Mouse (Mus musculus) forebrain, embryonic 11.5 days (tissue): ENCODE measurements around the gene Dusp14. TPM values are rescaled to one million over a fixed set of nuclear protein-coding genes. Genes with fewer than 3 reads are reported as not detected.

Experiments
- ATAC-seq: fragments of 200-750 bp; cut with Nextera tagmentation; replicated peaks from 2 replicates; pipeline ENCODE4 v1.8.0; 2017; ENCODE audit warnings: moderate TSS enrichment; ENCODE audit not compliant: low FRiP score
- DNase-seq: peaks from one replicate; pipeline ENCODE4 v3.0.0-alpha.2; 2017; ENCODE audit warnings: low spot score
- H3K27ac ChIP-seq: fragments of 300-500 bp; sonication (generic); 2 replicates; pipeline ENCODE4 v1.5.1; 2014; ENCODE audit warnings: low read depth, low read length
- H3K27me3 ChIP-seq: fragments of 300-500 bp; sonication (generic); 2 replicates; pipeline ENCODE4 v1.6.1; 2014; ENCODE audit warnings: mild to moderate bottlenecking, low read length, mixed read lengths; ENCODE audit not compliant: control insufficient read depth, insufficient read depth
- H3K36me3 ChIP-seq: fragments of 300-500 bp; sonication (generic); 2 replicates; pipeline ENCODE4 v1.6.1; 2014; ENCODE audit warnings: mild to moderate bottlenecking, low read length, moderate library complexity, mixed read lengths; ENCODE audit not compliant: control insufficient read depth, insufficient read depth
- H3K4me1 ChIP-seq: fragments of 300-500 bp; sonication (generic); replicated peaks from 2 replicates; pipeline ENCODE4 v1.6.1; 2014; ENCODE audit warnings: low read length, mixed read lengths; ENCODE audit not compliant: control insufficient read depth, insufficient read depth
- H3K4me2 ChIP-seq: fragments of 300-500 bp; sonication (generic); 2 replicates; pipeline ENCODE4 v1.6.1; 2014; ENCODE audit warnings: low read depth, mild to moderate bottlenecking, low read length, moderate library complexity, mixed read lengths; ENCODE audit not compliant: severe bottlenecking
- H3K4me3 ChIP-seq: fragments of 300-500 bp; sonication (generic); 2 replicates; pipeline ENCODE4 v1.5.1; 2014; ENCODE audit warnings: low read depth, low read length
- H3K9ac ChIP-seq: fragments of 300-500 bp; sonication (generic); 2 replicates; pipeline ENCODE4 v1.6.1; 2014; ENCODE audit warnings: low read length
- H3K9me3 ChIP-seq: fragments of 300-500 bp; sonication (generic); 2 replicates; pipeline ENCODE4 v1.6.1; 2016; ENCODE audit warnings: low read length, mixed read lengths; ENCODE audit not compliant: control insufficient read depth
- WGBS: fragments of 180-500 bp; shearing (Covaris S2); extraction: QIAGEN DNeasy Blood & Tissue Kit; methylation state at CpG from one replicate; pipeline ENCODE4 v1.1.7; 2014; 5-methylcytosine and 5-hydroxymethylcytosine counted together
- polyA plus RNA-seq: library from polyadenylated mRNA; unstranded; fragments of >200 nt; fragmentation: Nextera tagmentation; extraction: Ambion mirVana; gene quantifications from 2 replicates; pipeline ENCODE4 v1.2.1, GENCODE M21; 2014

Dusp14 gene
- polyA plus RNA-seq, result 12.8 and 17.8 TPM in 2 replicates

DNA sequence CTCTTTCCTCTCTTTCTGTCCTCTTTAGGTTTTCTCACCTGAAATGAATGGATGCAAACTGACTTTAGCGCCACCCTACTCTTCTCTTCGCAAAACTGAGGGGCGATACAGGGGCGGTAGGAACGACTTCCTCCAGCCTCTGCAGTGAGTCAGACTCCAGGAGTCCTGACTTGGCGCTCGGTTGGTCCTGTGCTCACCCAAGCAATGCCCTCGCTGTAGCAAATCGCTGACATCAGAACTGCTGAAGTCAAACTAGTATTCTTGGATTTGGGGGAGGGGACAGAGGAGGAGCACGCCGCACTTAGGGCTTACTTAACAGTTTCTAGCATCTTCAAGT lies at the start of gene Dusp14:
Gene Dusp14, minus strand, starts transcription at position 228 of the 337 bp plus-strand sequence.
- Histone ChIP-seq H3K4me1 (peaks cover 10% of the 10 kb centered on the region), H3K27me3 (peaks cover 12% of the 10 kb centered on the region), H3K9me3 (no peaks in the 10 kb centered on the region), H3K27ac (no peak within 1 kb of the TSS), H3K4me3 (peak within 1 kb of the TSS; percentile 66), H3K4me2 (peak within 1 kb of the TSS; percentile 84), H3K36me3 (no peaks in the 10 kb centered on the region), H3K9ac (peak within 1 kb of the TSS; percentile 83)
- 17% methylated on average over 11 of the region's 11 CpGs for WGBS
- ATAC-seq (no peak), DNase-seq (no peak)

DNA sequence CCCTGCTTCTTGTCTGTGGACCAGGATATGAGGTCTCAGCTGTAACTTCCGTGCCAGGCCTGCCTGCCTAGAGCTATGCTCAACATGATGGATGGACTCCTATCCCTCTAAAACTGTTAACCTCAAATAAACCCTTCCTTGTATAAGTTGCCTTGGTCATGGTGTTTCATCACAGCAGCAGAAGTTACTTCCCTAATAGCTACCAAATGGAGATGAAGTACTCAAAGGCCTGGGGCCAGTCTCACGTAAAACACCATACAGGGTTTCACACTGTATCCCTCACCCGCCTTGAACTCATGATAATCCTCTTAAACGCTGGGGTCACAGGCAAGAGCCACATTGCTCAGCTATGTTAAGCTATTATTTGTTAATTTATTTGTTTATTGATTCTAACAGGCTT lies 48.4 kb upstream of the Dusp14 start:
- H3K4me3 ChIP-seq, result no peak overlapping the region
- WGBS, result 91% methylated on average over 4 of the region's 4 CpGs
- no peaks in the 10 kb centered on the region for H3K9me3 ChIP-seq
- no peak overlapping the region for H3K4me2 ChIP-seq
- no peak overlapping the region for H3K9ac ChIP-seq
- H3K36me3 ChIP-seq, result peaks cover 8% of the 10 kb centered on the region; the same call in 1 of the 2 replicates
- H3K4me1 ChIP-seq, result no peaks in the 10 kb centered on the region
- ATAC-seq, result no peak
- H3K27me3 ChIP-seq, result no peaks in the 10 kb centered on the region
- no peak overlapping the region for H3K27ac ChIP-seq
- DNase-seq, result no peak

DNA sequence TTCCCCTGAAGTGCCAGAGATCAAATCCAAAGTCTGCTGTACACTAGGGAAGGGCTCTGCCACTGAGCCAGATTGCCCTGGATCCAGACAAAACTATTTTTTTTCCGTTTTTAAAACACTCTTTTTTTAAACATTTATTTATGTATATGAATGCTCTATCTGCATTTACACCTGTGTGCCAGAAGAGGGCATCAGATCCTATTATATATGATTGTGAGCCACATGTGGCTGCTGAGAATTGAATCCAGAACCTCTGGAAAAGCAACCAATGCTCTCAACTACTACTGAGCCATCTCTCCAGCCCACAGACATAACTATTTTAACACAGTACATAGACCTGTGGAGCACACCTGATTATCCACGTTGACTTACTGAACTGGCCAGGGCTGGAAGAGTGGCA lies 47.2 kb upstream of the Dusp14 start:
- WGBS, result 65% methylated on average over 2 of the region's 2 CpGs
- no peak overlapping the region for H3K9ac ChIP-seq
- H3K4me1 ChIP-seq, result no peaks in the 10 kb centered on the region
- no peak for DNase-seq
- no peak overlapping the region for H3K4me3 ChIP-seq
- no peak for ATAC-seq
- H3K36me3 ChIP-seq, result peaks cover 8% of the 10 kb centered on the region; the same call in 1 of the 2 replicates
- H3K4me2 ChIP-seq, result no peak overlapping the region
- no peaks in the 10 kb centered on the region for H3K27me3 ChIP-seq
- no peaks in the 10 kb centered on the region for H3K9me3 ChIP-seq
- no peak overlapping the region for H3K27ac ChIP-seq

DNA sequence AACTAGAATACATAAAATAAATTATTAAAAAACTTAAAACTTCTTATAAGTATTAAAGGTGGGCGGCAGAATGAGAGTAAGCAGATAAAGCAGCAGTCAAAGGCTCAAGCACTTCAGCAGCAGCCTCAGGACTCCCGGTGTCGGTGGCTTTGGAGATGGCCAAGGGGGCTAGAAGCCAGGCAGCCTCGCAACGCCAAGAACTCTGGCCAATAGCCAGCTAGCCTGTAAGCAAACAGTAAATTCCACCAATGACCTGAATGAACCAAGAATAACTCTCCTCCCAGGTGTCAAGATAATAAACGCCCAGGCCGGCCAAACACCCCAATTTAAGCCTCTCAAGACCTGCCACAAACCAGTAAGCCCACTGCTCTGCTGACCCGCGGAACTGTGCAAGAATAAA lies 46.6 kb upstream of the Dusp14 start:
- 94% methylated on average over 9 of the region's 9 CpGs for WGBS
- H3K9ac ChIP-seq, result no peak overlapping the region
- no peak overlapping the region for H3K4me2 ChIP-seq
- ATAC-seq (no peak), DNase-seq (no peak)
- H3K4me1 ChIP-seq, result no peaks in the 10 kb centered on the region
- peaks cover 7% of the 10 kb centered on the region; the same call in 1 of the 2 replicates for H3K36me3 ChIP-seq
- H3K27ac ChIP-seq, result no peak overlapping the region
- no peaks in the 10 kb centered on the region for H3K9me3 ChIP-seq
- no peaks in the 10 kb centered on the region for H3K27me3 ChIP-seq
- H3K4me3 ChIP-seq, result no peak overlapping the region

DNA sequence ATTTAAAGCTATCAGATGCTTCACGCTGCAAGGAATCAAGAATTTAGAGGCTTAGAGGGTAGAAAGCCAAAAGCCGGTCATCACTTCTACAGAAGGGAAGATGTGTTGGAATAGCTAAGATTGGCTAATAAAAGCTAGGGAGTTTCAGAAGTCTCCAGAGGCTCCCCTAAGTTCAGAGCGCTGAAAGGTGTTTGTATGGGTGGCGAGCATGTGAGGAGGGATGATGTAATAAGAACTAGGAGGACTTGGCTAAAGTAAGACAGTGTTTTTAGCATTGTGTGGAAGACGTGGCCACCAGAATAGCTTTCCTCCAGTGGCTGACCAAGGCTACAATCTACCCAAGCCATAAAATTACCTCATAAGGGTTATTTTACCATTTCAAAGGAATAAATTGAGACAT lies 44.6 kb upstream of the Dusp14 start:
- Histone ChIP-seq H3K27me3 (no peaks in the 10 kb centered on the region), H3K9me3 (no peaks in the 10 kb centered on the region), H3K4me3 (no peak overlapping the region), H3K36me3 (peaks cover 7% of the 10 kb centered on the region; the same call in 1 of the 2 replicates), H3K9ac (no peak overlapping the region), H3K4me2 (no peak overlapping the region), H3K4me1 (no peaks in the 10 kb centered on the region), H3K27ac (no peak overlapping the region)
- 93% methylated on average over 5 of the region's 5 CpGs for WGBS
- DNase-seq, result no peak
- ATAC-seq, result no peak

DNA sequence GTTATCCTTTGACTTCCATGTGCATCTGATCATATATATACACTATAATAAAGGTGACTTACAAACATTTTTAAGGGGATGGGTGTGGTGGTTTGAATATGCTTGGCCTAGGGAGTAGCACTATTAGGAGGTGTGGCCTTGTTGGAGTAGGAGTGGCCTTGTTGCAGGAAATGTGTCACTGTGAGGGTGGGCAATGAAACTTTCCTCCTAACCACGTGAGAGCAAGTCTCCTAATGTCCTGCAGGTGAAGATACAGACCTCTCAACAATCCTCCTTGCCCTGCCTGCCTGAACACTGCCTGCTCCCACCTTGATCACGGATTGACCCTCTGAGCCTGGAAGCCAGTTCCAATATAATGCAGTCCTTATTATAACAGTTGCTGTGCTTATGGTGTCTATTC lies 38.1 kb upstream of the Dusp14 start:
- no peak overlapping the region for H3K9ac ChIP-seq
- WGBS, result 77% methylated on average over 2 of the region's 2 CpGs
- no peak overlapping the region for H3K4me2 ChIP-seq
- no peak overlapping the region for H3K27ac ChIP-seq
- peaks cover 7% of the 10 kb centered on the region; the same call in 1 of the 2 replicates for H3K36me3 ChIP-seq
- no peak for DNase-seq
- no peaks in the 10 kb centered on the region for H3K4me1 ChIP-seq
- no peak overlapping the region for H3K4me3 ChIP-seq
- no peaks in the 10 kb centered on the region for H3K9me3 ChIP-seq
- no peak for ATAC-seq
- no peaks in the 10 kb centered on the region for H3K27me3 ChIP-seq

DNA sequence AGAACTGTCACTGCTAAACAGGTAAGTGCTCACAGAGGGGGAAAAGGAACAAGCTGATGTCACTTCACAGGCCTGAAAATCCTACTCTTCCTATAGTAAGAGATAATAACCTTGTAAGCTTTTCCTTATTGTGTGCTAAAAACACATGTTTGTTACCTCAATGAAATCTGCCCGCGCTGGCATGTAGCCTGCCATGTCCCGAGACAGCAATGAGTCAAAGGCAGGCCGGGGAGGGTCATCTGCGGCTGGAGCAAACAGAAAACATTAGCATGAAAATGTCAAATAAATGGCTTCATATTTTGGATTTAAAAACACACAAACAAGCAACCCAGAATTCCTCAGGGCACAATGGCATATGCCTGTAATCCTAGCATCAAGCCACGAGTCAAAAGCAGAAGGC lies 35.0 kb upstream of the Dusp14 start:
- Histone ChIP-seq H3K9me3 (no peaks in the 10 kb centered on the region), H3K4me1 (no peaks in the 10 kb centered on the region), H3K27ac (no peak overlapping the region), H3K9ac (no peak overlapping the region), H3K36me3 (peaks cover 2% of the 10 kb centered on the region; the same call in 1 of the 2 replicates), H3K4me3 (no peak overlapping the region), H3K27me3 (no peaks in the 10 kb centered on the region), H3K4me2 (no peak overlapping the region)
- ATAC-seq (no peak), DNase-seq (no peak)
- 94% methylated on average over 6 of the region's 6 CpGs for WGBS

DNA sequence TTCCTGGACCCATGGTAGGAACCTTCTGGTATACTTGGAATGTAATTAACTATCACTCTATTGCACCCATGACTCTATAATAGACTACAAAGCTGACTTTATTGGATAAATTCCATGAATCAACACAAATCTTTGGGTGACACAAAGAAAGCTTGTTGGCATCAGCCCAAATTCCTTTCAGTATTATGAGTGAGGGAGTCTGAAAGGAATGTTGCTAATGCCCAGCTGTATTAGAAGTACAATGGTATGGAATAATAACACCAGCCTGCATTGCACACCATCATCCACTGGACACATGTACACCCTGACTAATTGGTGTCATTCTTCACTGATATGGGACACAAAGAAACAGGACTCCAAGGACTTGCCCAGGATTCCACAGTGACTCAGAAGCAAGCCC lies 32.1 kb upstream of the Dusp14 start:
- H3K9me3 ChIP-seq, result no peaks in the 10 kb centered on the region
- no peak overlapping the region for H3K9ac ChIP-seq
- H3K4me3 ChIP-seq, result no peak overlapping the region
- H3K4me2 ChIP-seq, result no peak overlapping the region
- no peak overlapping the region for H3K27ac ChIP-seq
- DNase-seq (no peak), ATAC-seq (no peak)
- no peaks in the 10 kb centered on the region for H3K27me3 ChIP-seq
- no peaks in the 10 kb centered on the region for H3K4me1 ChIP-seq
- peaks cover 2% of the 10 kb centered on the region; the same call in 1 of the 2 replicates for H3K36me3 ChIP-seq

DNA sequence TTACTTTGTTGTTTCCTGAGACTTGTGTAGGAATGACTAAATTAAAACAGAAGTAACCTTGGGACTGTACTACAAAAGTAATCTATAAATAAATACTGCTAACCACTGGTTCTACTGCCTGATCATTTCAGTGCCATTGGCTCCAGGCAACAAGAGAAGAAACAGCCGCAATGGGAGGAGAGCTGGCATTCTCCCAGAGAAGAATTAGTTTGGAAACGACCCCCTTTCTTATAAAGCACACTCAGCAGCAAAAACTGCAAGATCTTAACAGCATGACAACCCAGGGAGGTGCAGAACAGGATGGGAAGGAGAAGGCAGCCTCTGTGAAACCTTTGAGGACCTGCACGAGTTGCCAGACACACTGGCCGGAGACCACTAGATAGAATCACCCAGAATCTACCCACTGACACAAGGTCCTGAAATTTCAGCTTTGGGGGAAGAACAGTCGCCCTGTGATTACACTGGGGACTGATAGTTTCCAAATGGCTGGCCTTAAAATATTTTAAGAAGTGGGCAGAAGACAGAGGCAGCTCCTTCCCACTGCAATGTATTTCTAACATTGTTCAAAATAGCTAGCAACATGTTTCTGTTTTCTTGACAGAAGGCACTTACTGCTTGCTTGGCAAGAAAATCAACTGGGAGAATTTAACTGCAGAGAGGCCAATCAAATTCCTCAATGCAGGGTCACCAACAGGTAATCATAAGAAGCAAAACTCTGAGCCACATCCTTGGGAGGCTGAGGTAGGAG lies 28.4 kb upstream of the Dusp14 start:
- WGBS, result 87% methylated on average over 5 of the region's 5 CpGs
- ATAC-seq, result no peak
- Histone ChIP-seq H3K36me3 (no peaks in the 10 kb centered on the region), H3K4me3 (no peak overlapping the region), H3K9me3 (no peaks in the 10 kb centered on the region), H3K4me1 (no peaks in the 10 kb centered on the region), H3K27me3 (no peaks in the 10 kb centered on the region), H3K27ac (no peak overlapping the region), H3K9ac (no peak overlapping the region), H3K4me2 (no peak overlapping the region)
- no peak for DNase-seq
